Mouse (Mus musculus) brain, adult 2 months (tissue): ENCODE measurements around the gene Mrgpra1.
"Not testable (repeated sequence)": the region's sequence is repeated elsewhere in the genome, so short reads cannot be mapped to it uniquely, and the experiment has no call there.

ENCODE experiments used
- DNase-seq: peaks from one replicate; pipeline ENCODE4 v3.0.0; 2011; ENCODE audit warnings: low read depth, low spot score

Gene Mrgpra1

GRCm38 (mm10) chr7:47354140-47354539, at the start of gene Mrgpra1:
Mrgpra1 (minus strand) TSS chr7:47354240.
- DNase-seq: no peak

GRCm38 (mm10) chr7:47401125-47401524, 47.1 kb upstream of the Mrgpra1 start:
- no peak for DNase-seq

- DNase-seq: no peak
These were observed 5.6 kb downstream of the Mrgpra1 start for GRCm38 (mm10) chr7:47348421-47348820.

- DNase-seq: no peak
These were observed 8.0 kb downstream of the Mrgpra1 start for GRCm38 (mm10) chr7:47345905-47346478.

- not testable (repeated sequence) for DNase-seq
These were observed 12.2 kb downstream of the Mrgpra1 start for GRCm38 (mm10) chr7:47341887-47342286.

- DNase-seq: not testable (repeated sequence)
These were observed 12.7 kb downstream of the Mrgpra1 start for GRCm38 (mm10) chr7:47341389-47341788.

- DNase-seq: no peak
These were observed 35.7 kb downstream of the Mrgpra1 start for GRCm38 (mm10) chr7:47318299-47318698.

GRCm38 (mm10) chr7:47312289-47312688, 41.8 kb downstream of the Mrgpra1 start:
- peak; percentile 1 for DNase-seq

- no peak for DNase-seq
These were observed 44.2 kb downstream of the Mrgpra1 start for GRCm38 (mm10) chr7:47309855-47310254.

- DNase-seq: not testable (repeated sequence)
These were observed 49.4 kb downstream of the Mrgpra1 start for GRCm38 (mm10) chr7:47304661-47305060.

- not testable (repeated sequence) for DNase-seq
These were observed 54.4 kb downstream of the Mrgpra1 start for GRCm38 (mm10) chr7:47299612-47300011.
